Mouse (Mus musculus) mouse embryonic stem cell (cell line): ENCODE measurements around the gene Zbtb16.

Source experiments
- in situ Hi-C, 2 experiments: fragments of 300-500 bp; cut with MboI; formaldehyde crosslinking; loops; 1 replicate in 1 of 2; 3 replicates in 1 of 2; pipeline ENCODE4 v1.14.3; 2019 to 2020; ENCODE audit warnings: low sequenced_read_pairs in 2 of 2, low pct_unique_long_range_greater_than_20kb in 1 of 2, mixed read lengths in 1 of 2; ENCODE audit not compliant: unreplicated experiment in 1 of 2

The Zbtb16 gene

GRCm38 (mm10) chr9:48756261-48756812, 79.7 kb downstream of the Zbtb16 start:
- in situ Hi-C loops = no loop called here

GRCm38 (mm10) chr9:48755438-48756070, 80.5 kb downstream of the Zbtb16 start:
- in situ Hi-C loops = no loop called here

GRCm38 (mm10) chr9:48754418-48754817, 81.6 kb downstream of the Zbtb16 start:
- in situ Hi-C loops = no loop called here

GRCm38 (mm10) chr9:48753881-48754280, 82.1 kb downstream of the Zbtb16 start:
- in situ Hi-C loops = no loop called here

- in situ Hi-C loops = no loop called here
Measured at GRCm38 (mm10) chr9:48751900-48752299, 84.1 kb downstream of the Zbtb16 start.

DNA sequence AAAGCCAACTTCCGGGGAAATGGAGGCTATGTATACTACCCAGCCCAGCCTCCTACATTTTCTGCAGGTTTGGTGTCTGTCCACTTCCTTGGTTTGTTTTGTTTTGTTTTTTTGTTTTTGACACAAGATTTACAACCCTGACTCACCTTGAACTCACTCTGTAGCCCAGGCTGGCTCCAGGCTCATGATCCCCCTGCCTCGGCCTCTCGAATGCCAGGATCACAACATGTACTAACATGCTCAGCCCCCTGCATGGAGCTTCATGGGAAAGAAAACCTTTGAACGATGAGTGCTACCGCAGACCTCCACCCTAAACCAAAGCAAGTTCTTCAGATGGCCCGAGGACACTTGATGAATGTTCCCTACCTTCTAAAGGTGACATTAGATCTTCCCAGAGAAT, 86.4 kb downstream of the Zbtb16 start:
- in situ Hi-C loops = no loop called here

GRCm38 (mm10) chr9:48749168-48749567, 86.9 kb downstream of the Zbtb16 start:
- in situ Hi-C loops = no loop called here

DNA sequence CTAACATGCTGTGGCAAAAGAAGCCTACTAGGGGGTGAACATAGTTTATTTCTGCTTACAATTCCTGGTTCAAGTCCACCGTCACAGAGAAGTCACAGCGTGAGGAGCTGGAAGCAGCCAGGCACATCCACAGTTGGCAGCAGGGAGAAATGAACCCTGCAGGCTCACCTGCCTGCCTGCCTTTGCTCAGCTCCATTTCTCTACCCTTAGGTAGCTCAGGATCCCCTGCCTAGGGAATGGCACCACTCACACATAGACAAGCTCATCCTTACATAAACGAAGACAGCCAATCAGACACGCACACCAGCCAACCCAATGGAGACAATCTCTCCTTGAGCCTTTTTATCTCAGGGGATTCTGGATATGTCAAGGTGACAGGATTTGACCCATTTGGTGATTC, 87.3 kb downstream of the Zbtb16 start:
- in situ Hi-C loops = no loop called here

GRCm38 (mm10) chr9:48748216-48748615, 87.8 kb downstream of the Zbtb16 start:
- in situ Hi-C loops = no loop called here

GRCm38 (mm10) chr9:48746506-48746905, 89.5 kb downstream of the Zbtb16 start:
- in situ Hi-C loops = no loop called here

DNA sequence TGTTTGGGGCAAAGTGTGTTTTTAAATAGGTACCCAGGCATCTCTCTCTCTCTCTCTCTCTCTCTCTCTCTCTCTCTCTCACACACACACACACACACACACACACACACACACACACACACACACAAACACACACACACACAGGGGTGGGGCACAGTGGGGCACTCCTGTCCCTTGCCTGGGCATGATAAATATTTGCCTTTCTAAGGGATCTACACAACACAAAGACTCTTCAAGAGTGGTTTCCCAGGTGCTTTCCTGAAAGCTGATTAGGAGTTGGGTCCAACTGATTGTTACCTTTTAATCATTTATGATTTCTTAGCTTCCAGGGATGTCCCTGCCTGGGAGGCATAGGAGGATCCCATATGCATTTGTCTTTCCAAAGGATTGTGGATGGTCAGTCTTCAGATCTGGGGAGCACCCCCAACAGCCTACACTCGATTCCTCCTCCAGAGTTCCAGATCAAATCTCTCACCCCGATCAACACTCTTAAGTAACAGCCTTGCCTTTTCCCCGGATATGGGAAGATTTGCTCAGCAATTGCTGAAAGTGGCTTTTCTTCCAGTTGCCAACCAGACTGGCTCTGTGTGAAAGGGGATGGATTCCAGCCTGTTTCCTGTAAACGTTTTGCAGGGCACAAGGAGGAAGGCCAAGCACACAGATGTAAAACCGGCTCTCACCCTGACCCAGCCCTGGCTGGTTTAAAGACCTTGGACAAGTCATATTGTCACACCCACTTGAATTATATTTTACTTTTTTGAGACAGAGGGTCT, 90.5 kb downstream of the Zbtb16 start:
- in situ Hi-C loops = no loop called here

DNA sequence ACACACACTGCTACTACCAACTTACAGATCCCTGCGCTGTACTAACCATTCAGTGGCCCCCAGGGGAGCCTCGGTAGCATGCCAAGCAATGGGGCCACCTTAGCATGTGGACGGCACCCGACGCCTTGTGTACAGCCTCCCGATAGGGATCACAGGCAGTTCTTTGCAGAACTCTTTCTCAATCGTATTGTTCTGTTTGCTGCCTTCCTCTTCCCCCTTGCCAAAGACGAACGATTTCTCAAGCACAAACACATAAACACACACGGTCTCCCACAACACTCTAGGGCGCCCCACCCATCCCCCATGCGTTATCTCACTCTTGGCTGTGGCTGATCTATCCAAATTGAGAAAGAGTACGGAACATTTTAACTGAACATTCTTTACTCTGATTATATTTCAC, 91.1 kb downstream of the Zbtb16 start:
- in situ Hi-C loops = no loop called here

DNA sequence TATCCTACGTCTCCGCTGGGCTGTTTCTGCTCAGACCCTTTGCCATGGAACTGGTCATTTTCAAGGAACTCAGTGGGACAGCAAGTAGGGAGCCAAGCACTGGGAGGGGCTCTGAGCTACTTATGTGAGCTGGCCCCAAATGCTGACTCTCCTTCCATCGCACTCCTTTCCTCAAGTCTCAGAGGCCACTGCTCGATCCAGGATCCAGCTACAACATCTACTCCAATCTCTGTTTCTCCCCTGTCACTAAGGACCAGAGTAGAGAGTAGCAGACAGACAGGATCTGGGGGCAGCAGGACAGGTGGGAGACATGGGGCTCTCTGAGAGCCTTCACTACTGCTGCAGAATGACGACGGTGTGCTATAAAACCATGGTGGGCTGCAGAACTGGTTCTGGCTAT, 91.6 kb downstream of the Zbtb16 start:
- in situ Hi-C loops = no loop called here

DNA sequence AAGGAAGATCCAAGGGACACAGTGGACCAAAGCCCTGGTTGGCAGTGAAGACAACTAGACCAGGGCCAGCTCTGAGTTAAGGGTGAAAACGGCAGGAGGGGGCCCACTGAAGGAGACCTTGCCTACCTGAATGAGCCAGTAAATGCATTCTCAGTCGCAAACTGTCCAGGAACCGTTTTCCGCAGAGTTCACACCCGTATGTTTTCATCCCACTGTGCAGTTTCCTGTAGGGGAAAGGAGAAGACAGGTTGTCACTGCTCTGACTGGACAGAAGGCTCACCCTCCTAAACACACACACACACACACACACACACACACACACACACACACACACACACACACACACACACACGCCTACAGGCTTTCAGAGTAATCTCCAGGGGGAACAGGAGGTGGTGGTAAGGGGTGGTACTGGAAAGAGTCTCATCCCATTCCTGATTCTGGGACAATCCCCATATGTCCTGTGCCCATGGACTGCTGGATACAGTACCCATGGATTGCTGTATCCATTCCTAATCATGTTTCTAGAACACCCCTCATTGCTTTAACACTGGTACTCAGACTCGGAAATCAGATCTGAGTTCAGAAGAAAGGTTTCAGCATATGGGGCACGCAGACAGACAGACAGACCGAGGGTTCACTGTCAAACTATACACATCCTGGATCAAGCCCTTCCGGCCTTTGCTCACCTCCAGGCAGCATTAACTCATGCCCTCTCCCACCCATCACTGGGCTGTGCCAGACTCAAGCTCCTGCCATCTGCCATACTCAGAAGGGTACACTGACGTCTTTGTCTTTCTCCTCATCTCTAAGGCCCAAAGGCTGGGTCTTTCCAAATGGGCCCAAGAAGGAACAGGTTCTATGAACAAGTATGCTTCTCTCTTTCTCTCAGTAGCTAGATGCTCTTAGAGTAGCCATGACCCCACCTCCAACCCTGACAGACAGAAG, 92.4 kb downstream of the Zbtb16 start:
- in situ Hi-C loops = no loop called here

GRCm38 (mm10) chr9:48742150-48742549, 93.9 kb downstream of the Zbtb16 start:
- in situ Hi-C loops = no loop called here

DNA sequence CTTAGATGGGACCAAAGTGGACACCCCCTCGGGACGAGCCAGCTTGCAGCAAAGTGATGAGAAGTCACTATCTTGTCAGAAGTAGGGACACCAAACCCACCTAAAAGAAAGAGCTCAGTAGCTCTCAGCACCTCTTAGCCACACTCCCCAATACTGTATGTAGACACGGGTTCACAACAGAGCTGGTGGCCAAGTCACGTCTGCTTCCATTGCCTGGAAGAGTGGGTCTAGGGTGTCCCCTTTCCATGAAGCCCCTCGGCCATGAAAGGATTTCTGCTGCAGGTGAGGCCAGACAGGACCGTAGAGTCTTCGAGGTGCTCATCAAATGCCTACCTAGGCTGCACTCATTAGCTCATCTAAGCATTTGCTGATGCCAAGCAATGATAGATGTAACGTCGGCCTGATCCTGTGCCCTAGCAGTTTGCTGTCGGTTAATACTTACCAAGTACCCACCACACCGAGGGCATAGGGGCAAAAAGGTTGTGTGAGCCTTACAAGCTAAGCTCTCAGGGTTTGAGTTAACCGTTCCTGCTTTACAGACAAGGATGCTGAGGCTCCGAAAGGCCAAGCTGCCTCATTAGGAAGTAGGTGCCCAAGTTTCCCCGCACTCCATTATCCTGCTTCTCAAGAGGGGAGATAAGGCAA, 94.5 kb downstream of the Zbtb16 start:
- in situ Hi-C loops = no loop called here

DNA sequence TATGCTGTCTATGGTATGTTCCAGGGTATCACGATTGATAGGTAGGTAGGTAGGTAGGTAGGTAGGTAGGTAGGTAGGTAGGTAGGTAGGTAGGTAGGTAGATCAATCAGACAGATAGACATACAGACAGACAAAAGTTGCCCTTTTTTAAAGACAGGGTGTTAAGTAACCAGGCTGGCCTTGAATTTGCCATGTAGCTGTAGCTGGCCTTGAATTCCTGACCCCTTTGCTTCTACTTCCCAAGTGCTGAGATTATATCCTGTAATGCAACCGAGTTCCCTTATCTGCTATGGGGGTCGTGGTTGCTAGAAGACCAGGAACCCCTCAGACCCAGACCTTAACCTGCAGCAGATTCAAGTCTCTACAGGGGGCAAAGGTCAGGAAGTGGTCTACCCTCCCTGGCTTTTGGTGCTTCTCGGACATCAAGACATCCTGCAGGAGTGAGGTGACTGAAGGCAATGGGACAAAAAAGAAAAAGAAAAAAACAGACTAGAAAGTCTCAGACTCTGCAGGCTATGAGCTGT, 95.2 kb downstream of the Zbtb16 start:
- in situ Hi-C loops = no loop called here

GRCm38 (mm10) chr9:48740098-48740505, 95.9 kb downstream of the Zbtb16 start:
- in situ Hi-C loops = no loop called here
